Mouse (Mus musculus): ENCODE measurements around the gene Wwox.

The Wwox gene

GRCm38 (mm10) chr8:114676918-114677317 lies 237.5 kb downstream of the Wwox start:
- no peak for DNase-seq

GRCm38 (mm10) chr8:114677551-114678127 lies 238.2 kb downstream of the Wwox start:
- DNase-seq, result no peak

GRCm38 (mm10) chr8:114679386-114680098 lies 240.1 kb downstream of the Wwox start:
- no peak for DNase-seq

GRCm38 (mm10) chr8:114681136-114681535 lies 241.7 kb downstream of the Wwox start:
- DNase-seq, result no peak

GRCm38 (mm10) chr8:114682166-114682565 lies 242.7 kb downstream of the Wwox start:
- no peak for DNase-seq

- DNase-seq, result no peak
Observed at GRCm38 (mm10) chr8:114684046-114684702, 244.7 kb downstream of the Wwox start.

- DNase-seq, result no peak
Observed at GRCm38 (mm10) chr8:114686462-114686861, 247.0 kb downstream of the Wwox start.

- DNase-seq, result no peak
Observed at GRCm38 (mm10) chr8:114688732-114689131, 249.3 kb downstream of the Wwox start.

GRCm38 (mm10) chr8:114694566-114695198 lies 255.2 kb downstream of the Wwox start:
- no peak for DNase-seq

- no peak for DNase-seq
Observed at GRCm38 (mm10) chr8:114703517-114703916, 264.1 kb downstream of the Wwox start.

- DNase-seq, result no peak
Observed at GRCm38 (mm10) chr8:114707538-114708138, 268.2 kb downstream of the Wwox start.

- DNase-seq, result peak; percentile 9
Observed at GRCm38 (mm10) chr8:114715318-114716070, 276.0 kb downstream of the Wwox start.

GRCm38 (mm10) chr8:114716546-114717255 lies 277.2 kb downstream of the Wwox start:
- peak; percentile 1 for DNase-seq

- no peak for DNase-seq
Observed at GRCm38 (mm10) chr8:114718821-114719220, 279.4 kb downstream of the Wwox start.

- DNase-seq, result no peak
Observed at GRCm38 (mm10) chr8:114722611-114723010, 283.2 kb downstream of the Wwox start.

- DNase-seq, result no peak
Observed at GRCm38 (mm10) chr8:114731260-114732140, 292.0 kb downstream of the Wwox start.

- no peak for DNase-seq
Observed at GRCm38 (mm10) chr8:114743185-114743915, 303.9 kb downstream of the Wwox start.

GRCm38 (mm10) chr8:114746373-114746772 lies 306.9 kb downstream of the Wwox start:
- no peak for DNase-seq

- no peak for DNase-seq
Observed at GRCm38 (mm10) chr8:114751376-114752135, 312.1 kb downstream of the Wwox start.

Measured in thymus, postnatal 25 days (tissue).